ENCODE assay signal across 16 mouse cellular contexts in genomic region chr7:96489348-96490076, GRCm38 (mm10).
"Had no signal": no experiment of that assay in that cellular context is flagged by ENCODE, and none has a peak within 500 bp of the region (broad histone marks: within the 10 kb centered on the region; RNA-seq: fewer than 3 reads in every experiment).

No protein-coding gene starts in this region.

- H3K9me3 ChIP-seq: limb, embryonic 12.5 days; midbrain, embryonic 10.5 days; neural tube, embryonic 13.5 days; stomach, embryonic 15.5 days had no signal

- DNase-seq: layer of hippocampus, adult 9-11 months; layer of hippocampus, postnatal 36 days; liver; lung, embryonic 14.5 days; lung, postnatal 10 days; lung, postnatal 4 days; midbrain, embryonic 14.5 days; retina, postnatal 1 day; thymus, adult 2 months; thymus, postnatal 36 days had no signal

- H3K4me2 ChIP-seq: limb, embryonic 12.5 days; lung, embryonic 14.5 days; neural tube, embryonic 13.5 days; stomach, embryonic 15.5 days had no signal

- ATAC-seq: intestine, embryonic 16.5 days had no signal

- H3K4me1 ChIP-seq: limb, embryonic 12.5 days; neural tube, embryonic 13.5 days; stomach, embryonic 15.5 days had no signal

- H3K4me3 ChIP-seq: limb, embryonic 12.5 days; midbrain, embryonic 10.5 days; neural tube, embryonic 13.5 days; stomach, embryonic 15.5 days had no signal

- H3K36me3 ChIP-seq: limb, embryonic 12.5 days; midbrain, embryonic 10.5 days; neural tube, embryonic 13.5 days; stomach, embryonic 15.5 days had no signal

- H3K9ac ChIP-seq: limb, embryonic 12.5 days; liver, embryonic 14.5 days; lung, embryonic 14.5 days; neural tube, embryonic 13.5 days; stomach, embryonic 15.5 days had no signal

- H3K27me3 ChIP-seq: limb, embryonic 12.5 days; neural tube, embryonic 13.5 days; stomach, embryonic 15.5 days had no signal

- H3K27ac ChIP-seq: limb, embryonic 12.5 days; liver, embryonic 14.5 days; midbrain, embryonic 10.5 days; neural tube, embryonic 13.5 days; stomach, embryonic 15.5 days had no signal
